Mouse (Mus musculus): ENCODE measurements around the gene Paf1.

The Paf1 gene

DNA sequence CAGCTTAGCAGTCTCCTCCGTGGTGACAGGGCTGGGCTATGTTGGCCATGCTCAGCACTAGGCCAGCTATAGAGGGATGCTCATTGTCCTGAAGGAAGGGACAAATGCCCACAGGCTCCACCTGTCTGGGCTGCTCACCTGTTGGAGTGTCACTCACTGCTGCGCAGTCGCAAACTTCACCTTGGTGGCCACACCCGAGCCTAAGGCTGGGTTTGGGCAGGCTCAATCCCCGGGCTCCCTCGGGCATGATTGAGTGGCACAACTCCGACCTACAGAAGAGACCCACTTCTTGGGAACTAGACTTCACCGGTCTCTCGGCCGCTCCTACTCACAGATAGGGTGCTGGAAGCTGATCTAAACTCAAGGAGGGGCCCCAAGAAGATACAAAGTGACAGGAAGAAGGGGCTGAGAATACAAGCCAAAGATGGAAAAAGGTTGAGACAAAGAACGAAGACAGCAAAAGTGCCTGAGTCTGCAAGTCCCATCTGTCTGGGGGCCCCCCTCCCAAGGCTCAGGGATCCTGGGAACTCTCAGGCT is 21.7 kb upstream of the Paf1 start:
- DNase-seq (ENCODE audit: extremely low read depth, low read depth): no peak

DNA sequence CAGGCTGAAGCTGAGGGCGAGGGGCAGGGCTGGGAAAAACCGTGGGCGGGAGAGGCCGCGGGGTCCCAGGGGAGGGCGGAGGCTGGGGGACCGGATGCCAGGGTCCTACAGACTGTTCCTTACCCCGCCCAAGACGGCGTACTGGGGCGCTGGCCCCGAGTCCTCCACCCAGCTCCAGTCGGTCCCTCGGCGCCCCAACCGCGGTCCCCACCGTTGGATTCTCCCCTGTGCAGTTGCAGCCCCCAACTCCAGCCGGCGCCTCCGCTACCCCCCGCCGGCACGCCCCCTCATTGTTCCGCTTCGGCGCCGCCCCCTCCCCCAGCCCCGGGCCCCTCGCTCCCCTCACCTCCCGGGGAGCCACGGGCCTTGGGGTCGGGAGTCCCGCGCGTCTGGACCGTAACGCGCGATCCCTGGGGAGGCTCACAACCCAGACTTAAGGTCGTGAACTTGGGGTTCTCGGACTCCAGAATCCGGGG is 21.2 kb upstream of the Paf1 start:
- no peak for DNase-seq (ENCODE audit: extremely low read depth, low read depth)

DNA sequence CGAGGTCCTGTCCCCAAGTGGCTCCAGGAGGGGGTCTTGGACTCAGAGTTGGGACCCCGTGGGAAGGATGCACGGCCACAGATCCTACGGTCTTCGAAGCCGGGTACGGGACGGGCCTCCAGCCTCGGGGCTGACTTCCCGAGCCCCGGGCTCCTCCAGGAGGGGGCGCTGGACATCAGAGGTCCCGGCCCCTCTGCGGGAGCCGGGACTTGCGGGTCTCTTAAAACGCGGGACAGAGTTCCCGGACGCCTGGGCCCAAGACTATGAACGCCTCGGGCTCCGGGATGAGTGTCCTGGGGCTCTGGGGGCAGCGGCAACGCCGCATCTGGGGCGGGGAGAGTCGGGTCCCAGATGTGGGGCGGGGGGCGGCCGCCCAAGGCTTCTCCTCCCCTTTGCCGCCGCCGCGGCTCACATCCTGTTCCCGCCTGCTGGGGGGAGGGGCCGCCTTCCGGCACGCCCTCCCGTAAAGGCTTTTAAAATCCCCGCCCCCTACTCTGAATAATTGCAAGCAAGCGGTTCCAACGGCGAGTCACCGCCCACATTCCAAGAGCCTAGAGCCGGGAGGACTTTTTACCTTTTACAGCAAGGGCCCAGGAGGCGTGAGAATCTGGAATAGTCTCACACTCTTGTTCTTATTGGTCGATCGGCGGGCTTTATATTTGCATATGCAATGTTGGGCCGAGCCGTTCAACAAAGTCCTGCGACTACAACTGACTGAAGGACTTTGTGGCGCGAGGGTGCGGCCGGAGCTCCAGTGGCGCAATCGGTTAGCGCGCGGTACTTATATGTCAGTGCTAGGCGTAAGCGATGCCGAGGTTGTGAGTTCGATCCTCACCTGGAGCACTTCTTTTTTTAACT is 20.3 kb upstream of the Paf1 start, which contains the start of gene Plekhg2:
Gene Plekhg2, minus strand, starts transcription at position 349 of the 858 bp plus-strand sequence.
- DNase-seq (ENCODE audit: extremely low read depth, low read depth): peak; percentile 96

- DNase-seq (ENCODE audit: extremely low read depth, low read depth): peak; percentile 81
Measured at GRCm38 (mm10) chr7:28373131-28373581, 19.6 kb upstream of the Paf1 start.

DNA sequence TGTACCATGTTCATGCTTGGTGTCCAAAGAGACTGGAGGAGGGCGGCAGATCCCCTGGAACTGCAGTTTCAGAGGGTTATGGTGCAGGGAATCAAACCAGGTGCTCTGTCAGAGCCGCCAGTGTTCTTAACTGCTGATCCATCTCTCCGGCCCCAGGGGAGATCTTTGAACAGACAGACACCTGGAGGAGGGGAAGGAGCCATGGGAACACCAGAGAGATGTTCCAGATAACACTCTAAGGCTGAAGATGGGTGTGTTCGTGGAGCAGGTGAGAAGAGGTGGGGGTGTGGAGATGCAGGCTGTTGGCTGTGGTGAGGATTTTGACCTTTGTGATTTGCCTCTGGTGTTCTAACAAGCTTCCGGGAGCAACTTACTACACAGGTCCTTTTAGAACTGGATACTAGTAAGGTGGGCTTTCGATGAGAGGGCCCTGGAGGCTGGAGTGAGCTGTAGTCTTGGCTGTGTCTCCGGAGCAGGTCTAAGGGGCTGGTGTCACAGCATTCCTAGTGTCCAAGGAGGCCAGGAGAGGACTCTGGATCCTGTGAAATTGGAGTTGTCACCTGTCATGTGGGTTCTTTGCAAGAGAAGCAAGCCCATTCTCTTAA is 18.8 kb upstream of the Paf1 start:
- DNase-seq (ENCODE audit: extremely low read depth, low read depth): no peak

GRCm38 (mm10) chr7:28374647-28375046 is 18.1 kb upstream of the Paf1 start:
- DNase-seq (ENCODE audit: extremely low read depth, low read depth): no peak

DNA sequence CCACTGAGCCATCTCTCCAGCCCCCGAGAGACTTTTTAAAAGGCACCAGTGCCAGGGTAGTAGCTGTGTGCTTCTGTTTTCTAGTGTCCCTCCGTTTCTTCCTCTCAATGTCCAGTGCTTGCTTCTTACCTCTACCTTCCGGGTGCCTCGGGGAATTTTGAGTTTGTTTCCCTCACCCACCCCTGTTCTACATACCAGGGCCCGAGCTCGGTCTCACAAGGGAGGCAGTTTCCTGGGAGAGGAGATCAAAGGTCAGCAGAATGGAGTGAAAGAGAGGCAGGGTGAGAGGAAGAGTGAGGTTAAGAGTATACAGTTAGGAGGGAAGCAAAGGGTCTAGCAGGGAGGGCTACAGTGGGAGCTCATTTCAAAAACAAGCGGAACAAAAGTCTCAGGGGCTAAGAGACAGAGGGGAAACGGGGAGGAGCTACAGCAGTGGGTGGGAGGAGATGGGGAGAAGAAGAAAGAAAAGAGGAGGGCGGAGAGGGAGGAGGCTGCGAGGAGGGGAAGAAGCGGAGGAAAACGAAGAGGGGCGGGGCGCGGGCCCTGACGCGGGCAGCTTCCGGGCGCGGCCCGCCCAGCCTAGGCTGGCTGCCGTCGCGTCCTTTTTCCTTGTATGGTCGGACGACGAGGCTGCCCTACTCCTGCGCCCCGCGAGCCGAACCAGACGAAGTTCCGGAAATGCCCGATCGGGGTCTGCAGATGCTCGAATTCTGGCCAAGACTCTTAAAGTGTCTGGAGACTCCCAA is 17.4 kb upstream of the Paf1 start:
- peak; percentile 92 for DNase-seq (ENCODE audit: extremely low read depth, low read depth)

GRCm38 (mm10) chr7:28376011-28376771 is 16.6 kb upstream of the Paf1 start:
- no peak for DNase-seq (ENCODE audit: extremely low read depth, low read depth)

DNA sequence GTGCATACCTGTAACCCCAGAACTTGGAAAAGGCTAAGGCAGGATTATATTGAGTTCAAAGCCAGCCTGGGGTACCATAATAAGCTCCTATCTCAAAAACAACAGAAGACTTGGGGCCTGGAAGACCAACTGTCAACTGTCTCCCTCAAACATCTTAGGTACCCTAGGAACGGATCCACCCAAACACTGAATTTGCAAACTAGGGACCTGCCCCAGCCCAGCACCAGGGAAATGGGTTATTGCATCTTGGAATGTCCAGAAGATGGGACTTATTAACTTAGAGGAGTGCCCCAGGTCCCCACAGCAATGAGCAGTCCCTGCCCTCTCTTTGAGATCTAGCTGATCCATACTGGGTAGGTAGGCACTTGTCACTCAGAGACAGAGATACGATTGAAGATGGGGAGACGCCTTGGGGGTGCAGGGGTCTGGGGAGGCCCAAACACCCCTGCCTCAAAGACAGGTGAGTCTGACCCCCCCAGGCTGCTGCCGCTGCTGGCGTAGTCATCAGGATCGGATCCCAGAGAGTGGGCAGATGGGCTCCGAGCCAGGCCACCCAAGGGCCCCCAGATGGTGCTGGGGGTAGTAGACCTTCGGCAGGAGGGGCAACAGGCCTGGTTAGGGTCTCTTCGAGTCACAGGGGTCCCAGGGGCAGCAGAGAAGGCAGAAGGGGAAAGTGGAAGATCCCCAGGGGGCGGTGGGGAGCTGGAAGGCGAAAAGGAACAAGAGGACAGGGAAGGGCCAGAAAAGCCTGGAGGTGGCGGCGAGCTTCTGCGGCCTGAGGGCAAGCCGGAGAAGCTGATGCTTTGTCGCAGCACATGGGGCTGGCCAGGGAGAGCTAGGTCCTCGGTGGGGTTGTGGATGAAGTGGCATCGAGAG is 15.3 kb upstream of the Paf1 start:
- no peak for DNase-seq (ENCODE audit: extremely low read depth, low read depth)

DNA sequence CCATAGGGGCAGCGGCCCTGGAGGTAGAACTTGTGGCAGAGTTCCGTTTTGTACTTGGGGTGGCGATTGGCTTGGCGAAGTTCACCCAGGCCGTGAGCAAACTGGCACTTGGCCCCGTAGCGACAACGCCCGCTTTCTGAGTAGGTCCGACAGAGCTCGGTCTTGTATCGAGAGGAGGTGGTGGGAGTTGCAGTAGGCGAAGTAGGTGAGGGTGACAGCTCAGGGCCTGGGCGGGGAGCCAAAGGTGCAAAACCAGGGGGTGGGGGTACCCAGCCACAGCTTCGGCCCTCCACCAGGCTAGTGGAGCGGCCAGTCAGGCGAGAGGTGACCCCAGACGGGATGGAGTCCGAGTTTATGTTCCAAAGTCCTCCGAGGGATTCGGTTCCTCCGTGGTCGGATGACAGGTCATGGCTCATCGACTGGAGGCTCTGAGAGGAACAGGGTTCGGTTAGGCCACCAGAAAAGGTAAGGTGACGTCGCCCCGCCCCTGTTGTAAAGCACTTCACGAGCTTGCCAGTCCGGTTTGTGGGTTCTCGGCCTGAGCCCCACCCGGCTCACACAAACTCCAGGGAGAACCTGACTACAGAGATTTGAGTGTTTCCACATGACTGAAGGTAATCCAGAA is 14.6 kb upstream of the Paf1 start:
- no peak for DNase-seq (ENCODE audit: extremely low read depth, low read depth)

DNA sequence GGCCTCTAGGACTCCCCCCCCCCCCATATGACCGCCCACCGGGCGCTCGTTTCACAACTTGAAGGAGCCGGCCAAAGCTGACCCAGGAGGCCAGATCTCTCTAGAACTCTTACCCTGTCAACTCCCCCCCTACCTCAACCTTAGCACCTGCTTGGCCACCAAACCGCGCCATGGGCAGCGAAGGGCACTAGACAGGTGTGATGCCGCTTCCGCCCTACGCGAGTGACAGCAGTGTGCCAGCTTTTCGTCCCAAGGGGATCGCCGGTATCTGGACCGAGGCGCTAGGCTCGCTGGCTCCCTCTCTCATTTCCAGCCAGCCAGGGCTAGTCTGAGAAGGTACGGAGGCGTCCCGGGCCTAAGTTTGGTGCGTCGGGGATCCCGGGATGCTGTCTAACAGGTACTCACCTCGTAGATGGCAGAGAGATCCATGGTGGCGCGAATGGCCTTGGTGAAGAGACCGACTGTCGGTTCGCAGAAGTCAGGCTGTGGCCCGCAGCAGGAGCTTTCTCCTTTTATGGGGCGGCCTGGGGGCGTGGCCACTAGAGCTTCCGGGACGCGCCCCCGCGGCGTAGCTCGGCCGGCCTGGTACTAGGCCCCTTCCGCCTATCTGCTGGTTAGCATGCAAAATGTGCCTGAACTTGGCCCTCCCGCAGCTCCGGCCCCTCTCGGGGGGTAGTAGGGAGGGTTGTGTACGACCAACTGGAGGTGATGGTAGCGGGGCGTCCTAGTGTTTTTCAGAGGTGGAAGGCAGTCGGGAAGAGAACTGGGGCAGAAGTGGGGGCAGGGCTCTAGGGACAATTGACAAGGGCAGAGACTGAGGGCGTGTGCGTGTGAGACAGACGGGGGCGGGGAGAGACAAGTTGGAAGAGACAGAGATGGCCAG is 13.7 kb upstream of the Paf1 start:
- peak; percentile 71 for DNase-seq (ENCODE audit: extremely low read depth, low read depth)

GRCm38 (mm10) chr7:28380237-28381016 is 12.3 kb upstream of the Paf1 start, which contains the start of gene Zfp36:
Gene Zfp36 (minus strand): TSS chr7:28380253.
- DNase-seq (ENCODE audit: extremely low read depth, low read depth): no peak

- DNase-seq (ENCODE audit: extremely low read depth, low read depth): no peak
Measured at GRCm38 (mm10) chr7:28381017-28381790, 11.5 kb upstream of the Paf1 start.

GRCm38 (mm10) chr7:28381938-28382337 is 10.8 kb upstream of the Paf1 start:
- DNase-seq (ENCODE audit: extremely low read depth, low read depth): no peak

- DNase-seq (ENCODE audit: extremely low read depth, low read depth): no peak
Measured at GRCm38 (mm10) chr7:28382347-28382951, 10.3 kb upstream of the Paf1 start.

DNA sequence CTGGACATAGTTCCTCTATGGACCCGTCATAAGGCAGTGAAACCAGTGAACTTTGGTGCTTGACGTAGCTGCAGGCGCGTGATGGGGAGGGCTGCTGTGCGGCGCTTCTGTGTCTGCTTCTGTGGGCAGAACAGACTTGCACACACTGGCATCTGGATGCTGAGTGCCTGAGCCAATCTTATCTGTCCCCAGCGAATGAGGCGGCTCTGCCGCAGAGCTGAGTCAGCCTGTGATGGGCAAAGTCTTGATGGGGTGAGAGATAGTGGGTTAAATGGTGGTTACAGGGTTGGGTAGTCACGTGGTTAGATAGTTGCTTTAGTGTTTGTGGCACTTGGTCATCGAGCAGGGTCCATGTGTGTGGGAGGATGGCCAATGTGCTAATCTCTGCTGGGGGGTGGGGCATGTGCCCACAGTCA is 9.8 kb upstream of the Paf1 start:
- DNase-seq (ENCODE audit: extremely low read depth, low read depth): no peak

All from MEL-GATA-1-ER (cell line).